Mouse (Mus musculus) small intestine, adult 2 months (tissue): ENCODE results near the gene Mob1b. TPM values are rescaled to one million over a fixed set of nuclear protein-coding genes. Genes with fewer than 3 reads are reported as not detected.

Experiments used
- H3K27ac ChIP-seq: fragments of 200-500 bp; 2 replicates; pipeline ENCODE4 v1.5.1; 2012; ENCODE audit warnings: low read depth, low read length, control low read depth, inconsistent platforms; ENCODE audit not compliant: insufficient read depth
- H3K27me3 ChIP-seq: fragments of 200-500 bp; 2 replicates; pipeline ENCODE4 v1.6.1; 2012; ENCODE audit warnings: mild to moderate bottlenecking, moderate library complexity, low read length, inconsistent platforms; ENCODE audit not compliant: control insufficient read depth, insufficient read depth
- H3K36me3 ChIP-seq: fragments of 200-500 bp; 2 replicates; pipeline ENCODE4 v1.6.1; 2012; ENCODE audit warnings: mild to moderate bottlenecking, low read length, control low read depth, inconsistent platforms; ENCODE audit not compliant: control insufficient read depth, insufficient read depth
- H3K4me1 ChIP-seq: fragments of 200-500 bp; 2 replicates; pipeline ENCODE4 v1.6.1; 2012; ENCODE audit warnings: low read length, inconsistent platforms, mixed read lengths; ENCODE audit not compliant: control insufficient read depth, insufficient read depth, insufficient read length
- H3K4me3 ChIP-seq: fragments of 200-500 bp; 2 replicates; pipeline ENCODE4 v1.5.1; 2012; ENCODE audit warnings: low read depth, mild to moderate bottlenecking, control low read depth, inconsistent platforms, low read length, moderate library complexity
- CTCF ChIP-seq: fragments of 200-500 bp; IDR thresholded peaks from 2 replicates; pipeline ENCODE4 v1.5.1; 2012; ENCODE audit warnings: low read depth, mild to moderate bottlenecking, control low read depth, inconsistent platforms, low read length, moderate library complexity, mixed read lengths; ENCODE audit not compliant: insufficient replicate concordance, insufficient read length; ENCODE audit errors: extremely low read depth
- POLR2A ChIP-seq: fragments of 200-500 bp; IDR thresholded peaks from 2 replicates; pipeline ENCODE4 v1.6.1; 2012; ENCODE audit warnings: low read depth, mild to moderate bottlenecking, control low read depth, inconsistent platforms, low read length, moderate library complexity
- WGBS: fragments of 180-500 bp; shearing (Covaris S2); methylation state at CpG from one replicate; pipeline ENCODE4 v1.1.7; 2018; 5-methylcytosine and 5-hydroxymethylcytosine counted together
- polyA plus RNA-seq: library from polyadenylated mRNA; depleted of rRNA; stranded (reverse); fragments of >200 nt; gene quantifications from 2 replicates; pipeline ENCODE4 v1.2.3, GENCODE M21; 2012; rRNA removed

Mob1b gene
- 0.79 and 2.2 TPM in 2 replicates for polyA plus RNA-seq

GRCm38 (mm10) chr5:88720116-88721002 lies at the start of gene Mob1b:
Gene Mob1b, plus strand, starts transcription at chr5:88720855.
- peak within 1 kb of the TSS; percentile 74 for H3K27ac ChIP-seq
- H3K4me3 ChIP-seq = peak within 1 kb of the TSS; percentile 84
- H3K36me3 ChIP-seq = no peaks in the 10 kb centered on the region
- WGBS = under 1% methylated on average over 54 of the region's 54 CpGs
- H3K27me3 ChIP-seq = no peaks in the 10 kb centered on the region
- H3K4me1 ChIP-seq = peaks cover 8% of the 10 kb centered on the region; the same call in 1 of the 2 replicates
- TF ChIP-seq POLR2A (peak; percentile 88; the same call in 1 of the 2 replicates), CTCF (peak; percentile 13; the same call in 1 of the 2 replicates)

DNA sequence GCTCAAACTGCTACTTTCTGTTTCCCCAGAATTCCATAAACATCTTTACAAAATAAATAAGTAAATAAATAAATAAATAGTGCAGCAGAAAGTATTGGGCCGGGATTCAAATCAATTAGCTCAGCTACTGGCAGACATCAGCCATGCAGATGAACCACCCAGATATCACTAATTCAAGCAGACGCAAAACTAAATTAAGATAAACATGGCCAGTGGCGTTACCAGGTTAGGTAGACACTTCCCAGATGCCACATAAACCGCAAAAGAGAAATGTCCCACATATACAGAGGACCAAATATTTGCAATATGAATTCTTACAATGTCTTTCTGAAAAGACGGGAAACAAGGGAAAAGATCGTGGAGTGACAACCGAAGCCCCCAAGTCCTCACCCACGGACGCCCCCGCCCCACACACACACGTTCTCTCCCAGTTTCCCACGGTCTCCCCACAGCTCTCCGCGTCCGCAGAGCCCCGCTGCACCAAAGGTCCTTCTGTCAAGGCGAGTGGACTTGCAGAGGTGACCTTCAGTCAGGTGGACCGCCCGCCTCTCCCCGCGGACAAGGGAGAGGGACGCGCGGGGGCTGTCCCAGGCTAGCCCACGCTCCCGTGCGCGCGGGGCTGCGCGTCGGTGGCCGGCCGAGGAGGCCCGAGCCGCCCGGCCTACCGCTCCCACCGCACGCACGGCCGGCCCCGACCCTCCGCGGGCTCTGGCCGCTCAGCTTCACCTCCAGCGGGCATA lies 45.8 kb upstream of the Mob1b start:
- WGBS = 1% methylated on average over 45 of the region's 47 CpGs
- H3K4me1 ChIP-seq = no peaks in the 10 kb centered on the region
- TF ChIP-seq CTCF (no peak), POLR2A (no peak)
- peak overlapping the region; percentile 78 for H3K4me3 ChIP-seq
- no peaks in the 10 kb centered on the region for H3K27me3 ChIP-seq
- H3K27ac ChIP-seq = peak overlapping the region; percentile 52
- peaks cover 18% of the 10 kb centered on the region for H3K36me3 ChIP-seq

- Histone ChIP-seq H3K27me3 (no peaks in the 10 kb centered on the region), H3K36me3 (peaks cover 11% of the 10 kb centered on the region), H3K27ac (peak within 1 kb of the TSS; percentile 70), H3K4me3 (peak within 1 kb of the TSS; percentile 78), H3K4me1 (peaks cover 2% of the 10 kb centered on the region; the same call in 1 of the 2 replicates)
- WGBS = under 1% methylated on average over 115 of the region's 127 CpGs
- TF ChIP-seq POLR2A = peak; percentile 60; the same call in 1 of the 2 replicates
- no peak for TF ChIP-seq CTCF
Measured at GRCm38 (mm10) chr5:88675443-88676387, 44.9 kb upstream of the Mob1b start, which contains the start of gene Grsf1. Gene Grsf1, minus strand, starts transcription at chr5:88676171.

DNA sequence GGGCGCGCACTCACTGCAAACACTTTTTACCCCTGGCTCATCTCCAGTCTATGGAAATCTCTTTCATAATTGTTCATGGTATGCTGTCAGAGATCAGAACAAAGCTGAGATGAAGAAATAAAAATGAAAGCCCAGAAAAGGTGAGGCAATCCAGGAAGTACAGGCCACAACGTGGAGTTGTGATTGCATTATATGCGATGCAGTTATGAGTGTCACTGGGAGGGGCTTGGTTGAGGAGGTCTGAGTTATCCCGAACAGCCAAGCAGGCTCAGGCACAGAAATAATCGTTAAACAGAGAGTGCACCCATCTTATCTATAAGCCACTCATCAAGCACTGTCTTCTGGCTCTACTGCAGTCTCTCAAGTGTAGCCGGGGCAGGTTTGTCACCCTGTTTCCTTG lies 41.7 kb upstream of the Mob1b start:
- no peaks in the 10 kb centered on the region for H3K36me3 ChIP-seq
- WGBS = 16% methylated on average over 7 of the region's 7 CpGs
- peaks cover 2% of the 10 kb centered on the region; the same call in 1 of the 2 replicates for H3K4me1 ChIP-seq
- TF ChIP-seq POLR2A (no peak), CTCF (no peak)
- H3K27me3 ChIP-seq = no peaks in the 10 kb centered on the region
- H3K4me3 ChIP-seq = no peak overlapping the region
- peak overlapping the region; percentile 41; the same call in 1 of the 2 replicates for H3K27ac ChIP-seq

DNA sequence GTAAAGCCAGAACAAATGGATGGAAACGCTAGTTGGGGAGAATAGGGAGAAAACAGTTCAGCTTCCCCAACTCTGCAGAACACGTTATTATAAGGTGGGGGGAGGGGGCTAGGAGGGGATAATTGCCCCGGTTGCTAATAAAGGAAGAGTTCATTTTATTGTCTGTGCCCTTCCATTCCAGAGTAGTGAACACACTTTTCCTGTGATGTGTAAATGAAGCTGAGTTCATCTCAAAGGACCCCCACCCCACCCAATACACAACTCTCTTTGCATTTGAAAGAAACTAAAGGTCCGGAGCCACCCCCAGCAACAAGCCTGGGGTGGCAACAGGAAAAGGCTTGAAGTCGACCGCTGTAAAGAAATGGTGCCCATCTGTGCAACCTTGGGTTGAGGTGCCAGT lies 41.3 kb upstream of the Mob1b start:
- no peak overlapping the region for H3K27ac ChIP-seq
- no peaks in the 10 kb centered on the region for H3K36me3 ChIP-seq
- WGBS = 49% methylated on average over 6 of the region's 6 CpGs
- no peak overlapping the region for H3K4me3 ChIP-seq
- H3K4me1 ChIP-seq = peaks cover 2% of the 10 kb centered on the region; the same call in 1 of the 2 replicates
- no peaks in the 10 kb centered on the region for H3K27me3 ChIP-seq
- no peak for TF ChIP-seq POLR2A
- no peak for TF ChIP-seq CTCF

GRCm38 (mm10) chr5:88680567-88680966 lies 40.1 kb upstream of the Mob1b start:
- no peak overlapping the region for H3K4me3 ChIP-seq
- 88% methylated on average over 6 of the region's 6 CpGs for WGBS
- peaks cover 2% of the 10 kb centered on the region; the same call in 1 of the 2 replicates for H3K4me1 ChIP-seq
- no peaks in the 10 kb centered on the region for H3K36me3 ChIP-seq
- H3K27me3 ChIP-seq = no peaks in the 10 kb centered on the region
- no peak for TF ChIP-seq CTCF
- no peak overlapping the region for H3K27ac ChIP-seq
